Mouse (Mus musculus): ENCODE data around the gene Nr3c2.

The Nr3c2 gene

GRCm38 (mm10) chr8:77257085-77257451 is 357.8 kb downstream of the Nr3c2 start:
- DNase-seq: no peak

GRCm38 (mm10) chr8:77261215-77261614 is 362.0 kb downstream of the Nr3c2 start:
- DNase-seq: no peak

GRCm38 (mm10) chr8:77262216-77263009 is 363.2 kb downstream of the Nr3c2 start:
- DNase-seq: no peak

GRCm38 (mm10) chr8:77267941-77268405 is 368.7 kb downstream of the Nr3c2 start:
- DNase-seq: peak; percentile 59

GRCm38 (mm10) chr8:77272136-77272535 is 372.9 kb downstream of the Nr3c2 start:
- DNase-seq: no peak

- DNase-seq: no peak
Observed at GRCm38 (mm10) chr8:77275571-77275970, 376.3 kb downstream of the Nr3c2 start.

- DNase-seq: peak; percentile 72
Observed at GRCm38 (mm10) chr8:77276827-77277226, 377.6 kb downstream of the Nr3c2 start.

- no peak for DNase-seq
Observed at GRCm38 (mm10) chr8:77278246-77278645, 379.0 kb downstream of the Nr3c2 start.

- no peak for DNase-seq
Observed at GRCm38 (mm10) chr8:77279977-77280376, 380.7 kb downstream of the Nr3c2 start.

GRCm38 (mm10) chr8:77282605-77283236 is 383.5 kb downstream of the Nr3c2 start:
- DNase-seq: no peak

GRCm38 (mm10) chr8:77284473-77284872 is 385.2 kb downstream of the Nr3c2 start:
- DNase-seq: no peak

- DNase-seq: peak; percentile 8
Observed at GRCm38 (mm10) chr8:77288065-77288464, 388.8 kb downstream of the Nr3c2 start.

- no peak for DNase-seq
Observed at GRCm38 (mm10) chr8:77288492-77288891, 389.2 kb downstream of the Nr3c2 start.

GRCm38 (mm10) chr8:77292120-77292519 is 392.9 kb downstream of the Nr3c2 start:
- DNase-seq: no peak

- no peak for DNase-seq
Observed at GRCm38 (mm10) chr8:77292649-77293048, 393.4 kb downstream of the Nr3c2 start.

GRCm38 (mm10) chr8:77294599-77294998 is 395.4 kb downstream of the Nr3c2 start:
- DNase-seq: no peak
